Comparison of ENCODE assay signal across 19 mouse cellular contexts in genomic region chr11:65322877-65323440, GRCm38 (mm10). TPM values are rescaled to one million over a fixed set of nuclear protein-coding genes. Genes with fewer than 3 reads are reported as not detected.
DNase-seq lines count a peak whose midpoint lies in the region; ATAC-seq lines count a peak whose summit lies in the region.
"Had no signal": no experiment of that assay in that cellular context is flagged by ENCODE, and none has a peak within 500 bp of the region (broad histone marks: within the 10 kb centered on the region; RNA-seq: fewer than 3 reads in every experiment).

No protein-coding gene starts in this region.

- no peaks in the 10 kb centered on the region for H3K36me3 ChIP-seq in heart, embryonic 16.5 days (ENCODE audit: control insufficient read depth, insufficient read depth)
- no peaks in the 10 kb centered on the region for H3K36me3 ChIP-seq in heart, embryonic 12.5 days
- H3K36me3 ChIP-seq in lung, embryonic 16.5 days (ENCODE audit: control insufficient read depth, insufficient read depth, low read length): no peaks in the 10 kb centered on the region
- no peaks in the 10 kb centered on the region for H3K36me3 ChIP-seq in stomach, embryonic 15.5 days
- H3K36me3 ChIP-seq: hindbrain, embryonic 15.5 days; limb, embryonic 12.5 days; liver, embryonic 15.5 days; neural tube, embryonic 13.5 days had no signal

- no peak overlapping the region for H3K4me2 ChIP-seq in heart, embryonic 16.5 days (ENCODE audit: low read depth, low read length)
- no peak overlapping the region for H3K4me2 ChIP-seq in heart, embryonic 12.5 days
- peak overlapping the region; percentile 24; the same call in 1 of the 2 replicates for H3K4me2 ChIP-seq in lung, embryonic 16.5 days (ENCODE audit: low read depth, low read length)
- no peak overlapping the region for H3K4me2 ChIP-seq in stomach, embryonic 15.5 days
- H3K4me2 ChIP-seq: hindbrain, embryonic 15.5 days; limb, embryonic 12.5 days; liver, embryonic 15.5 days; neural tube, embryonic 13.5 days had no signal

- peak; percentile 26 for DNase-seq in adrenal gland, postnatal 14 days
- no peak for DNase-seq in adrenal gland, postnatal 25 days
- DNase-seq in cerebellum, adult 9-10 months: no peak
- DNase-seq in right cerebral cortex, postnatal 14 days: no peak
- DNase-seq: cerebellum, adult 18-20 months; gastrocnemius, postnatal 10 days; heart, postnatal 10 days; kidney, postnatal 10 days; thymus, adult 2 months had no signal

- H3K27ac ChIP-seq in heart, embryonic 16.5 days (ENCODE audit: low read length): peak overlapping the region; percentile 68
- no peak overlapping the region for H3K27ac ChIP-seq in heart, embryonic 12.5 days (ENCODE audit: poor library complexity, severe bottlenecking)
- H3K27ac ChIP-seq in lung, embryonic 16.5 days (ENCODE audit: low read length): peak overlapping the region; percentile 96
- peak overlapping the region; percentile 36; the same call in 1 of the 2 replicates for H3K27ac ChIP-seq in stomach, embryonic 15.5 days
- H3K27ac ChIP-seq: hindbrain, embryonic 15.5 days; limb, embryonic 12.5 days; liver, embryonic 15.5 days; neural tube, embryonic 13.5 days had no signal

- no peak for ATAC-seq in heart, embryonic 16.5 days (replicated peaks; ENCODE audit: extremely low read depth, insufficient read depth, low FRiP score)
- ATAC-seq in heart, embryonic 12.5 days (ENCODE audit: insufficient number of reproducible peaks, low FRiP score): no peak
- peak; percentile 95 for ATAC-seq in lung, embryonic 16.5 days (ENCODE audit: low read depth)
- no peak for ATAC-seq in stomach, embryonic 15.5 days (ENCODE audit: insufficient read depth, low FRiP score, low read depth)
- ATAC-seq: intestine, postnatal 0 days had no signal

- 43% methylated on average over 4 of the region's 4 CpGs for WGBS in heart, embryonic 16.5 days
- WGBS in heart, embryonic 12.5 days: 52% methylated on average over 4 of the region's 4 CpGs
- 19% methylated on average over 4 of the region's 4 CpGs for WGBS in lung, embryonic 16.5 days
- WGBS in stomach, embryonic 15.5 days: 27% methylated on average over 4 of the region's 4 CpGs

- H3K27me3 ChIP-seq in heart, embryonic 16.5 days (ENCODE audit: control insufficient read depth, insufficient read depth, low read length): no peaks in the 10 kb centered on the region
- no peaks in the 10 kb centered on the region for H3K27me3 ChIP-seq in heart, embryonic 12.5 days (replicated peaks)
- H3K27me3 ChIP-seq in lung, embryonic 16.5 days (ENCODE audit: control insufficient read depth, insufficient read depth, low read depth, low read length): no peaks in the 10 kb centered on the region
- H3K27me3 ChIP-seq in stomach, embryonic 15.5 days (replicated peaks): no peaks in the 10 kb centered on the region
- H3K27me3 ChIP-seq: hindbrain, embryonic 15.5 days; limb, embryonic 12.5 days; liver, embryonic 15.5 days; neural tube, embryonic 13.5 days had no signal

- peaks cover 29% of the 10 kb centered on the region for H3K4me1 ChIP-seq in heart, embryonic 16.5 days (ENCODE audit: control insufficient read depth, insufficient read depth, low read length)
- H3K4me1 ChIP-seq in heart, embryonic 12.5 days (replicated peaks): peaks cover 34% of the 10 kb centered on the region
- peaks cover 21% of the 10 kb centered on the region for H3K4me1 ChIP-seq in lung, embryonic 16.5 days (replicated peaks; ENCODE audit: control insufficient read depth, insufficient read depth, low read length)
- H3K4me1 ChIP-seq in stomach, embryonic 15.5 days: no peaks in the 10 kb centered on the region; the same call in 1 of the 2 replicates
- H3K4me1 ChIP-seq: hindbrain, embryonic 15.5 days; limb, embryonic 12.5 days; liver, embryonic 15.5 days; neural tube, embryonic 13.5 days had no signal

- H3K9ac ChIP-seq in heart, embryonic 16.5 days (ENCODE audit: low read length): no peak overlapping the region
- no peak overlapping the region for H3K9ac ChIP-seq in heart, embryonic 12.5 days
- no peak overlapping the region for H3K9ac ChIP-seq in lung, embryonic 16.5 days (ENCODE audit: low read length)
- H3K9ac ChIP-seq in stomach, embryonic 15.5 days: no peak overlapping the region
- H3K9ac ChIP-seq: hindbrain, embryonic 15.5 days; limb, embryonic 12.5 days; liver, embryonic 15.5 days; neural tube, embryonic 13.5 days had no signal

- no peak overlapping the region for H3K4me3 ChIP-seq in heart, embryonic 16.5 days (ENCODE audit: low read length)
- H3K4me3 ChIP-seq in heart, embryonic 12.5 days: no peak overlapping the region
- no peak overlapping the region for H3K4me3 ChIP-seq in lung, embryonic 16.5 days (ENCODE audit: low read length)
- H3K4me3 ChIP-seq in stomach, embryonic 15.5 days (replicated peaks): no peak overlapping the region
- H3K4me3 ChIP-seq: hindbrain, embryonic 15.5 days; limb, embryonic 12.5 days; liver, embryonic 15.5 days; neural tube, embryonic 13.5 days had no signal

- no peaks in the 10 kb centered on the region for H3K9me3 ChIP-seq in heart, embryonic 16.5 days (replicated peaks; ENCODE audit: control insufficient read depth, low read length)
- H3K9me3 ChIP-seq in heart, embryonic 12.5 days (replicated peaks): no peaks in the 10 kb centered on the region
- no peaks in the 10 kb centered on the region for H3K9me3 ChIP-seq in lung, embryonic 16.5 days (ENCODE audit: control insufficient read depth, low read length)
- no peaks in the 10 kb centered on the region for H3K9me3 ChIP-seq in stomach, embryonic 15.5 days
- H3K9me3 ChIP-seq: hindbrain, embryonic 15.5 days; limb, embryonic 12.5 days; liver, embryonic 15.5 days; neural tube, embryonic 13.5 days had no signal

RNA-seq across cellular contexts. Expression of gene Myocd, which starts 53.2 kb away (rescaled TPM):
- total RNA-seq in adrenal gland, postnatal 14 days (2021): 1.3 and 1.6 TPM in 2 replicates
- 0.15 and 0.29 TPM in 2 replicates for total RNA-seq in adrenal gland, postnatal 25 days (2021)
- polyA plus RNA-seq in heart, embryonic 16.5 days (2015; fragmentation: Nextera tagmentation; extraction: Ambion mirVana): 52.5 and 60.5 TPM in 2 replicates
- 72.7 and 74.9 TPM in 2 replicates for polyA plus RNA-seq in heart, embryonic 12.5 days (2016; fragmentation: Nextera tagmentation; extraction: Ambion mirVana)
- polyA plus RNA-seq in lung, embryonic 16.5 days (2015; fragmentation: Nextera tagmentation; extraction: Ambion mirVana): 12.9 TPM in 2 replicates
- polyA plus RNA-seq in stomach, embryonic 15.5 days (2015; fragmentation: Nextera tagmentation; extraction: Ambion mirVana): 37.5 and 49.4 TPM in 2 replicates
- total RNA-seq: MEL had no signal
